Mouse (Mus musculus) CH12.LX (cell line): ENCODE data around the gene Cd180. TPM values are rescaled to one million over a fixed set of nuclear protein-coding genes. Genes with fewer than 3 reads are reported as not detected.

Source experiments
- DNase-seq: peaks from one replicate; pipeline ENCODE4 v3.0.0-alpha.2; 2013; ENCODE audit errors: extremely low read depth
- H3K27ac ChIP-seq: 2 replicates; pipeline ENCODE4 v1.5.1; 2012; ENCODE audit warnings: low read depth, mild to moderate bottlenecking, control low read depth, moderate library complexity; ENCODE audit not compliant: insufficient read depth
- H3K27me3 ChIP-seq: replicated peaks from 2 replicates; pipeline ENCODE3; 2012; ENCODE audit warnings: inconsistent platforms
- H3K36me3 ChIP-seq, 2 experiments: replicated peaks in 1 of 2; 2 replicates each; pipeline versions ENCODE3 to v1.6.1; 2012; ENCODE audit warnings: inconsistent platforms in 1 of 2, low read length in 1 of 2, mild to moderate bottlenecking in 1 of 2, mixed read lengths in 1 of 2, moderate library complexity in 1 of 2; ENCODE audit not compliant: control insufficient read depth in 1 of 2, insufficient read depth in 1 of 2
- H3K4me1 ChIP-seq, 2 experiments: 2 replicates each; pipeline ENCODE4 v1.6.1; 2012; ENCODE audit warnings: inconsistent platforms in 1 of 2, moderate library complexity in 1 of 2; ENCODE audit not compliant: insufficient read depth in 2 of 2, control insufficient read depth in 1 of 2
- H3K4me2 ChIP-seq: 2 replicates; pipeline ENCODE4 v1.6.1; 2012; ENCODE audit warnings: low read depth, mild to moderate bottlenecking, control low read depth; ENCODE audit not compliant: poor library complexity, insufficient read depth, severe bottlenecking
- H3K4me3 ChIP-seq, 3 experiments: fragments of 150-350 bp in 1 of 3; sonication (generic) in 1 of 3; replicated peaks in 1 of 3; 2 replicates each; pipeline versions ENCODE3 to v1.5.1; 2011 to 2012; ENCODE audit warnings: low read depth in 2 of 3, low read length in 2 of 3, mild to moderate bottlenecking in 2 of 3, moderate library complexity in 2 of 3, control low read depth in 1 of 3, improper control_type of control experiment in 1 of 3, inconsistent platforms in 1 of 3, mixed read lengths in 1 of 3; ENCODE audit not compliant: poor library complexity in 1 of 3
- H3K79me2 ChIP-seq: replicated peaks from 2 replicates; pipeline ENCODE4 v1.6.1; 2012; ENCODE audit warnings: mild to moderate bottlenecking, moderate library complexity; ENCODE audit not compliant: control insufficient read depth, poor library complexity, insufficient read depth, severe bottlenecking; ENCODE audit errors: extremely low read depth
- H3K9ac ChIP-seq: 2 replicates; pipeline ENCODE4 v1.6.1; 2012; ENCODE audit warnings: low read depth, mild to moderate bottlenecking, control low read depth, moderate library complexity; ENCODE audit not compliant: insufficient read depth
- H3K9me3 ChIP-seq: replicated peaks from 2 replicates; pipeline ENCODE3; 2012; ENCODE audit warnings: low read length, inconsistent platforms, mixed read lengths
- BHLHE40 ChIP-seq: IDR thresholded peaks from 2 replicates; pipeline ENCODE4 v1.6.1; 2011; ENCODE audit warnings: mild to moderate bottlenecking, low read depth, low read length, improper control_type of control experiment
- CHD1 ChIP-seq: IDR thresholded peaks from 2 replicates; pipeline ENCODE4 v1.6.1; 2012; ENCODE audit warnings: low read depth, low read length, improper control_type of control experiment, inconsistent platforms
- CHD2 ChIP-seq: IDR thresholded peaks from 2 replicates; pipeline ENCODE4 v1.6.1; 2011; ENCODE audit warnings: low read length, improper control_type of control experiment
- CTCF ChIP-seq, 2 experiments: IDR thresholded peaks in 1 of 2; conservative IDR thresholded peaks in 1 of 2; 2 replicates each; pipeline ENCODE4 v1.5.1; 2011 to 2012; ENCODE audit warnings: low read depth in 2 of 2, low read length in 2 of 2, improper control_type of control experiment in 1 of 2, inconsistent platforms in 1 of 2, mild to moderate bottlenecking in 1 of 2, moderate library complexity in 1 of 2
- E2F4 ChIP-seq: IDR thresholded peaks from 2 replicates; pipeline ENCODE4 v1.6.1; 2011; ENCODE audit warnings: low read depth, low read length, improper control_type of control experiment; ENCODE audit not compliant: insufficient replicate concordance
- ELF1 ChIP-seq: IDR thresholded peaks from 2 replicates; pipeline ENCODE4 v1.6.1; 2014; ENCODE audit warnings: low read depth, mild to moderate bottlenecking, inconsistent platforms, low read length, improper control_type of control experiment
- EP300 ChIP-seq: IDR thresholded peaks from 2 replicates; pipeline ENCODE4 v1.6.1; 2011; ENCODE audit warnings: low read length, improper control_type of control experiment
- ETS1 ChIP-seq: conservative IDR thresholded peaks from 2 replicates; pipeline ENCODE4 v1.6.1; 2012; ENCODE audit warnings: low read depth, mild to moderate bottlenecking, inconsistent platforms, low read length, improper control_type of control experiment, moderate library complexity
- GABPA ChIP-seq: IDR thresholded peaks from 2 replicates; pipeline ENCODE4 v1.6.1; 2012; ENCODE audit warnings: low read depth, low read length, improper control_type of control experiment, inconsistent platforms; ENCODE audit not compliant: insufficient replicate concordance
- HCFC1 ChIP-seq: IDR thresholded peaks from 2 replicates; pipeline ENCODE4 v1.6.1; 2012; ENCODE audit warnings: low read depth, mild to moderate bottlenecking, inconsistent platforms, low read length, improper control_type of control experiment
- IRF4 ChIP-seq: IDR thresholded peaks from 2 replicates; pipeline ENCODE4 v1.6.1; 2014; ENCODE audit warnings: low read depth, mild to moderate bottlenecking, inconsistent platforms, low read length, improper control_type of control experiment
- JUN ChIP-seq: IDR thresholded peaks from 2 replicates; pipeline ENCODE4 v1.6.1; 2011; ENCODE audit warnings: low read depth, mild to moderate bottlenecking, low read length, improper control_type of control experiment, moderate library complexity; ENCODE audit not compliant: insufficient read depth
- JUND ChIP-seq: conservative IDR thresholded peaks from 2 replicates; pipeline ENCODE4 v1.6.1; 2011; ENCODE audit warnings: low read depth, low read length, improper control_type of control experiment
- KAT2A ChIP-seq: IDR thresholded peaks from 2 replicates; pipeline ENCODE4 v1.6.1; 2012; ENCODE audit warnings: low read length, improper control_type of control experiment, inconsistent platforms; ENCODE audit not compliant: insufficient replicate concordance
- MAFK ChIP-seq: IDR thresholded peaks from 2 replicates; pipeline ENCODE4 v1.6.1; 2011; ENCODE audit warnings: low read length, improper control_type of control experiment; ENCODE audit not compliant: insufficient replicate concordance
- MAX ChIP-seq: IDR thresholded peaks from 2 replicates; pipeline ENCODE4 v1.6.1; 2011; ENCODE audit warnings: low read length, improper control_type of control experiment
- MAZ ChIP-seq: IDR thresholded peaks from 2 replicates; pipeline ENCODE4 v1.6.1; 2012; ENCODE audit warnings: low read depth, mild to moderate bottlenecking, inconsistent platforms, low read length, improper control_type of control experiment, moderate library complexity
- MEF2A ChIP-seq: IDR thresholded peaks from 2 replicates; pipeline ENCODE4 v1.6.1; 2014; ENCODE audit warnings: low read depth, mild to moderate bottlenecking, inconsistent platforms, low read length, improper control_type of control experiment, borderline replicate concordance
- MXI1 ChIP-seq: IDR thresholded peaks from 2 replicates; pipeline ENCODE4 v1.6.1; 2011; ENCODE audit warnings: mild to moderate bottlenecking, low read depth, low read length, improper control_type of control experiment
- MYC ChIP-seq: IDR thresholded peaks from 2 replicates; pipeline ENCODE4 v1.6.1; 2011; ENCODE audit warnings: low read depth, mild to moderate bottlenecking, improper control_type of control experiment, low read length
- NELFE ChIP-seq: IDR thresholded peaks from 2 replicates; pipeline ENCODE4 v1.6.1; 2011; ENCODE audit warnings: low read depth, low read length, improper control_type of control experiment
- NRF1 ChIP-seq: IDR thresholded peaks from 2 replicates; pipeline ENCODE4 v1.6.1; 2014; ENCODE audit warnings: low read depth, mild to moderate bottlenecking, inconsistent platforms, low read length, improper control_type of control experiment, moderate library complexity
- PAX5 ChIP-seq: IDR thresholded peaks from 2 replicates; pipeline ENCODE4 v1.6.1; 2012; ENCODE audit warnings: low read length, inconsistent platforms, mixed read lengths
- POLR2A ChIP-seq: IDR thresholded peaks from 2 replicates; pipeline ENCODE4 v1.6.1; 2011; ENCODE audit warnings: low read depth, mild to moderate bottlenecking, improper control_type of control experiment, low read length
- POLR2AphosphoS2 ChIP-seq: IDR thresholded peaks from 2 replicates; pipeline ENCODE4 v1.6.1; 2011; ENCODE audit warnings: low read depth, low read length, improper control_type of control experiment
- RAD21 ChIP-seq: IDR thresholded peaks from 2 replicates; pipeline ENCODE4 v1.6.1; 2011; ENCODE audit warnings: low read depth, mild to moderate bottlenecking, low read length, improper control_type of control experiment, moderate library complexity
- RCOR1 ChIP-seq: conservative IDR thresholded peaks from 2 replicates; pipeline ENCODE4 v1.6.1; 2012; ENCODE audit warnings: low read depth, mild to moderate bottlenecking, inconsistent platforms, low read length, improper control_type of control experiment
- SIN3A ChIP-seq: IDR thresholded peaks from 2 replicates; pipeline ENCODE4 v1.6.1; 2012; ENCODE audit warnings: low read length, improper control_type of control experiment, inconsistent platforms
- SMC3 ChIP-seq: IDR thresholded peaks from 2 replicates; pipeline ENCODE4 v1.6.1; 2011; ENCODE audit warnings: low read depth, low read length, improper control_type of control experiment
- TBP ChIP-seq: conservative IDR thresholded peaks from 2 replicates; pipeline ENCODE4 v1.6.1; 2011; ENCODE audit warnings: low read depth, low read length, improper control_type of control experiment
- TCF12 ChIP-seq: IDR thresholded peaks from 2 replicates; pipeline ENCODE4 v1.6.1; 2014; ENCODE audit warnings: low read depth, mild to moderate bottlenecking, inconsistent platforms, low read length, improper control_type of control experiment
- UBTF ChIP-seq: IDR thresholded peaks from 2 replicates; pipeline ENCODE4 v1.6.1; 2012; ENCODE audit warnings: low read depth, mild to moderate bottlenecking, inconsistent platforms, low read length, improper control_type of control experiment, moderate library complexity
- USF1 ChIP-seq: IDR thresholded peaks from 2 replicates; pipeline ENCODE4 v1.6.1; 2014; ENCODE audit warnings: low read depth, mild to moderate bottlenecking, inconsistent platforms, low read length, improper control_type of control experiment
- USF2 ChIP-seq: conservative IDR thresholded peaks from 2 replicates; pipeline ENCODE4 v1.6.1; 2011; ENCODE audit warnings: low read depth, low read length, improper control_type of control experiment
- ZC3H11A ChIP-seq: IDR thresholded peaks from 2 replicates; pipeline ENCODE4 v1.6.1; 2012; ENCODE audit warnings: low read depth, mild to moderate bottlenecking, inconsistent platforms, low read length, improper control_type of control experiment
- ZKSCAN1 ChIP-seq: IDR thresholded peaks from 2 replicates; pipeline ENCODE4 v1.6.1; 2012; ENCODE audit warnings: low read depth, inconsistent platforms, low read length, improper control_type of control experiment, borderline replicate concordance
- ZMIZ1 ChIP-seq: IDR thresholded peaks from 2 replicates; pipeline ENCODE4 v1.6.1; 2012; ENCODE audit warnings: low read depth, mild to moderate bottlenecking, inconsistent platforms, low read length, improper control_type of control experiment
- ZNF384 ChIP-seq: IDR thresholded peaks from 2 replicates; pipeline ENCODE4 v1.6.1; 2012; ENCODE audit warnings: low read depth, low read length, improper control_type of control experiment, inconsistent platforms
- dilution Hi-C: fragments of 300-500 bp; cut with MboI; formaldehyde crosslinking; loops from 2 replicates; pipeline ENCODE4 v1.14.3; 2020; ENCODE audit warnings: low sequenced_read_pairs; ENCODE audit not compliant: extremely low pct_unique_long_range_greater_than_20kb, extremely low pct_ligation_motif_present
- in situ Hi-C: fragments of 300-500 bp; cut with MboI; formaldehyde crosslinking; loops from 3 replicates; pipeline ENCODE4 v1.14.3; 2019; ENCODE audit warnings: low sequenced_read_pairs, low pct_ligation_motif_present, low pct_unique_long_range_greater_than_20kb, mixed read lengths
- polyA plus RNA-seq: library from polyadenylated mRNA; unstranded; fragments of >175 nt; gene quantifications from 2 replicates; pipeline ENCODE4 v1.2.1, GENCODE M21; 2012; ENCODE audit warnings: low read depth; ENCODE audit not compliant: insufficient read length
- total RNA-seq, 2 experiments: library from RNA; depleted of rRNA; stranded (reverse); fragments of 300-350 nt in 1 of 2; fragments of >200 nt in 1 of 2; gene quantifications; 2 replicates each; pipeline ENCODE4 v1.2.3; 2012 to 2014

Cd180 gene
- total and polyA plus RNA-seq, 3 experiments, result 34.2 to 232 (median 40.4) TPM

DNA sequence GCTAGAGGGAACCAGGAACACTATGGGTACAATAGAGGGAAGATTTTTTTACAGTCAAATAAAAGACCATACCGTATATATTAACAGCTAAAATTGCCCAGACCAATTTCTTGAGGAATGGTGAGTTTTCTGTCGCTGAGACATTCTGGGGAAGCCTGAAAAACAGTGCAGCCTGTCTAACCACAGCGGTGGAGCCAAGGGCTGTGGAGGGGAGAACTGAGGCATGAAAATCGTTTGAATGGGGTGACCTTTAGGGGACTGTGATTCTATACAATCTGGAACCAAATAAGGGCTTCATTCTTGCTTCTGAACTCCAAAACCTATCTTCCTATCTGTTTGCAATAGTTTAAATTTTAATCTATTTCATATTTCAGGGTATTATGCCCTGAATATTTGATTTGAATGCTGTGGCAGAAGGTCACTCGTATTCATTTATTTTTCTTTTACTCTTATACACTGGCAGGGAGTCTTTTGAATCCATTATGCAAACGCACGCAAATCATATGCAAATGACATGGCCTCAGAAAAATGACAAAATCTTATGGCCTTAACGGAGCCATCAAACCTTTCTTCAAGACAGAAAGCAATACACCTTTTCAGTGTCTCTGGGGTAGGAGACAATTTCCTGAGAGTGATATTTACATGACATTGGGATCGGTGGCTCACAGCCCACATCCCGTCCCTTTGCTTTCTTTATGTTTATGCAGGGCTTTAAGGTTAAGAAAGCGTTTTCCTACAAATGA, 1.8 kb upstream of the Cd180 start:
- Histone ChIP-seq H3K4me1 (peaks cover 35 to 56% of the 10 kb centered on the region in 2 experiments), H3K4me2 (peak overlapping the region; percentile 97), H3K27me3 (no peaks in the 10 kb centered on the region), H3K9me3 (no peaks in the 10 kb centered on the region), H3K36me3 (peaks cover 3 to 4% of the 10 kb centered on the region in 2 experiments), H3K79me2 (peaks cover 30% of the 10 kb centered on the region), H3K9ac (peak overlapping the region; percentile 100), H3K27ac (peak overlapping the region; percentile 100), H3K4me3 (no peak overlapping the region)
- dilution Hi-C loops (no loop called here), in situ Hi-C loops (loop anchor here (5.0 to 10.0 kb wide), 2 partner anchors 36 to 213 kb away; no protein-coding TSS in a partner anchor)
- TF ChIP-seq ETS1, result peak; percentile 42; the same call in 1 of the 2 replicates
- TF ChIP-seq CTCF (conservative IDR thresholded peaks at IDR 0.05 in 1 of 2, IDR thresholded peaks at IDR 0.05 in 1 of 2; ENCODE audit: low read depth in 2 of 2, low read length in 2 of 2), result no peak
- peak; percentile 92 for TF ChIP-seq TBP
- no peak for TF ChIP-seq ZNF384
- peak; percentile 62; the same call in 1 of the 2 replicates for TF ChIP-seq NELFE
- no peak for TF ChIP-seq MEF2A
- no peak for TF ChIP-seq BHLHE40
- no peak for TF ChIP-seq MXI1
- no peak for TF ChIP-seq MAZ
- TF ChIP-seq CHD2, result no peak
- TF ChIP-seq MYC, result no peak
- TF ChIP-seq JUND, result no peak
- TF ChIP-seq MAFK, result no peak
- TF ChIP-seq EP300, result peak; percentile 51; the same call in 1 of the 2 replicates
- TF ChIP-seq JUN, result no peak
- no peak for TF ChIP-seq UBTF
- TF ChIP-seq ZC3H11A, result no peak
- TF ChIP-seq CHD1, result no peak
- no peak for TF ChIP-seq ZKSCAN1
- TF ChIP-seq PAX5, result no peak
- TF ChIP-seq POLR2AphosphoS2, result no peak
- no peak for TF ChIP-seq RCOR1
- TF ChIP-seq POLR2A, result peak; percentile 33; the same call in 1 of the 2 replicates
- TF ChIP-seq ZMIZ1, result 0 out of 2 replicates have a peak, but pooled peaks have one; percentile 2
- no peak for TF ChIP-seq USF1
- TF ChIP-seq ELF1, result no peak
- TF ChIP-seq IRF4, result peak; percentile 30; the same call in 1 of the 2 replicates
- no peak for TF ChIP-seq GABPA
- no peak for TF ChIP-seq KAT2A
- no peak for TF ChIP-seq USF2
- TF ChIP-seq RAD21, result no peak
- 0 out of 2 replicates have a peak, but pooled peaks have one; percentile 24 for TF ChIP-seq MAX
- TF ChIP-seq SMC3, result no peak
- TF ChIP-seq NRF1, result no peak
- no peak for TF ChIP-seq SIN3A
- no peak for TF ChIP-seq E2F4
- TF ChIP-seq HCFC1, result no peak
- TF ChIP-seq TCF12, result peak; percentile 49; the same call in 1 of the 2 replicates
- DNase-seq, result peak; percentile 84
